Mouse (Mus musculus): ENCODE results near the gene Slc15a1.

DNA sequence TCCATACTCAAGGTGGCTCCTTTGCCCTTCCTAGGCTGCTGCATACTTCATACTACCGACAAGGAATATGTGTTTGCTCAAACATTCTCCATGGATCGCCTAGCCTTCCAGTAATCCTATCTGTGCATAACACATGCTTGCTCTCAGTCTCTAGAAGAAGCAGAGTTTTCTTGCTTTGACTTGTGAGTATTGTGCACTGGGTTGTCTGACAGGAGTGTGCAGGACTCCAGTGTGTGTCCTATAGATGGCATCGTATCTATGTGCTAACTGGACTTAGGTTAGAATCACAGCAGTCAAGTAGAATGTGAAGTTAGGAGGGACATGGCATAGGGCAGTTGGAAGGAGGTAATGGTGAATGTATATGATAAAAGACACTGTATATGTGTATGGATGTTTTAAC is 26.0 kb downstream of the Slc15a1 start:
- TF ChIP-seq CTCF (IDR thresholded peaks at IDR 0.05; ENCODE audit: low read depth) (no peak), EP300 (IDR thresholded peaks at IDR 0.05; ENCODE audit: low read depth) (no peak)
